Mouse (Mus musculus): ENCODE measurements at regions not wholly inside any gene's neighbourhood (a gene's known extent, or its start where the extent isn't known, plus 50 kb on each side); places are given as distances from the start of the nearest gene placed in this dataset.

- H3K4me2 ChIP-seq, result no peak overlapping the region
- H3K9me3 ChIP-seq (replicated peaks), result no peaks in the 10 kb centered on the region
- no peak overlapping the region for H3K4me3 ChIP-seq (replicated peaks)
- no peaks in the 10 kb centered on the region for H3K36me3 ChIP-seq
- H3K27ac ChIP-seq, result no peak overlapping the region
- no peak for ATAC-seq (replicated peaks; ENCODE audit: low FRiP score)
- H3K27me3 ChIP-seq, result no peaks in the 10 kb centered on the region
- H3K9ac ChIP-seq, result no peak overlapping the region
- WGBS, result 36% methylated on average over 7 of the region's 7 CpGs
- H3K4me1 ChIP-seq, result peaks cover 13% of the 10 kb centered on the region; the same call in 1 of the 2 replicates
Observed at GRCm38 (mm10) chr7:128834894-128835293, 90.2 kb downstream of the Sec23ip start.

- no peak for ATAC-seq (replicated peaks; ENCODE audit: low FRiP score)
Observed at GRCm38 (mm10) chr7:128836435-128836834, 91.7 kb downstream of the Sec23ip start.

GRCm38 (mm10) chr7:128842561-128842960 is 97.8 kb downstream of the Sec23ip start:
- no peaks in the 10 kb centered on the region for H3K27me3 ChIP-seq
- H3K36me3 ChIP-seq, result no peaks in the 10 kb centered on the region
- no peak overlapping the region for H3K27ac ChIP-seq
- WGBS, result 91% methylated on average over 10 of the region's 10 CpGs
- H3K4me3 ChIP-seq (replicated peaks), result no peak overlapping the region
- no peaks in the 10 kb centered on the region for H3K9me3 ChIP-seq (replicated peaks)
- no peaks in the 10 kb centered on the region for H3K4me1 ChIP-seq
- no peak for ATAC-seq (replicated peaks; ENCODE audit: low FRiP score)
- no peak overlapping the region for H3K9ac ChIP-seq
- H3K4me2 ChIP-seq, result no peak overlapping the region

More at GRCm38 (mm10) chr7:128836435-128836834, 91.7 kb downstream of the Sec23ip start:
- Histone ChIP-seq H3K36me3 (no peaks in the 10 kb centered on the region), H3K27me3 (no peaks in the 10 kb centered on the region), H3K27ac (no peak overlapping the region), H3K9me3 (replicated peaks) (no peaks in the 10 kb centered on the region), H3K4me2 (no peak overlapping the region), H3K9ac (no peak overlapping the region), H3K4me3 (replicated peaks) (no peak overlapping the region), H3K4me1 (peaks cover 10% of the 10 kb centered on the region; the same call in 1 of the 2 replicates)
- WGBS, result 81% methylated on average over 6 of the region's 6 CpGs

- H3K4me3 ChIP-seq (replicated peaks), result no peak overlapping the region
- no peaks in the 10 kb centered on the region for H3K9me3 ChIP-seq (replicated peaks)
- no peaks in the 10 kb centered on the region for H3K4me1 ChIP-seq
- no peaks in the 10 kb centered on the region for H3K36me3 ChIP-seq
- H3K9ac ChIP-seq, result no peak overlapping the region
- H3K27ac ChIP-seq, result no peak overlapping the region
- no peak for ATAC-seq (replicated peaks; ENCODE audit: low FRiP score)
- no peaks in the 10 kb centered on the region for H3K27me3 ChIP-seq
- H3K4me2 ChIP-seq, result no peak overlapping the region
- 66% methylated on average over 9 of the region's 9 CpGs for WGBS
Observed at GRCm38 (mm10) chr7:128843576-128843975, 98.8 kb downstream of the Sec23ip start.

- no peak for ATAC-seq (replicated peaks; ENCODE audit: low FRiP score)
- WGBS, result 41% methylated on average over 3 of the region's 3 CpGs
- Histone ChIP-seq H3K4me2 (no peak overlapping the region), H3K36me3 (no peaks in the 10 kb centered on the region), H3K27ac (no peak overlapping the region), H3K9me3 (replicated peaks) (no peaks in the 10 kb centered on the region), H3K9ac (no peak overlapping the region), H3K4me1 (no peaks in the 10 kb centered on the region), H3K27me3 (no peaks in the 10 kb centered on the region), H3K4me3 (replicated peaks) (no peak overlapping the region)
Observed at GRCm38 (mm10) chr7:128849261-128849660, 104.5 kb downstream of the Sec23ip start.

GRCm38 (mm10) chr7:128854193-128854592 is 109.5 kb downstream of the Sec23ip start:
- H3K27ac ChIP-seq, result no peak overlapping the region
- H3K4me2 ChIP-seq, result no peak overlapping the region
- 64% methylated on average over 4 of the region's 4 CpGs for WGBS
- H3K4me3 ChIP-seq (replicated peaks), result no peak overlapping the region
- H3K36me3 ChIP-seq, result no peaks in the 10 kb centered on the region
- H3K9me3 ChIP-seq (replicated peaks), result no peaks in the 10 kb centered on the region
- H3K27me3 ChIP-seq, result no peaks in the 10 kb centered on the region
- H3K4me1 ChIP-seq, result no peaks in the 10 kb centered on the region
- ATAC-seq (replicated peaks; ENCODE audit: low FRiP score), result no peak
- no peak overlapping the region for H3K9ac ChIP-seq

- Histone ChIP-seq H3K27me3 (no peaks in the 10 kb centered on the region), H3K9me3 (replicated peaks) (no peaks in the 10 kb centered on the region), H3K9ac (no peak overlapping the region), H3K4me3 (replicated peaks) (no peak overlapping the region), H3K27ac (no peak overlapping the region), H3K4me2 (no peak overlapping the region), H3K36me3 (no peaks in the 10 kb centered on the region), H3K4me1 (no peaks in the 10 kb centered on the region)
- 0 out of 2 replicates have a peak, but pooled peaks have one; percentile 46 for ATAC-seq (replicated peaks; ENCODE audit: low FRiP score)
- WGBS, result 70% methylated on average over 18 of the region's 18 CpGs
Observed at GRCm38 (mm10) chr7:128854690-128855343, 110.1 kb downstream of the Sec23ip start.

- no peak overlapping the region for H3K4me2 ChIP-seq
- H3K4me3 ChIP-seq (replicated peaks), result no peak overlapping the region
- no peak overlapping the region for H3K27ac ChIP-seq
- H3K27me3 ChIP-seq, result no peaks in the 10 kb centered on the region
- WGBS, result 3% methylated on average over 3 of the region's 3 CpGs
- H3K4me1 ChIP-seq, result no peaks in the 10 kb centered on the region
- H3K9me3 ChIP-seq (replicated peaks), result no peaks in the 10 kb centered on the region
- H3K36me3 ChIP-seq, result no peaks in the 10 kb centered on the region
- no peak for ATAC-seq (replicated peaks; ENCODE audit: low FRiP score)
- no peak overlapping the region for H3K9ac ChIP-seq
Observed at GRCm38 (mm10) chr7:128860141-128860540, 115.4 kb downstream of the Sec23ip start.

GRCm38 (mm10) chr7:128860709-128861108 is 116.0 kb downstream of the Sec23ip start:
- H3K4me3 ChIP-seq (replicated peaks), result no peak overlapping the region
- no peaks in the 10 kb centered on the region for H3K27me3 ChIP-seq
- H3K36me3 ChIP-seq, result no peaks in the 10 kb centered on the region
- H3K4me1 ChIP-seq, result no peaks in the 10 kb centered on the region
- no peak for ATAC-seq (replicated peaks; ENCODE audit: low FRiP score)
- H3K9me3 ChIP-seq (replicated peaks), result no peaks in the 10 kb centered on the region
- no peak overlapping the region for H3K27ac ChIP-seq
- H3K9ac ChIP-seq, result no peak overlapping the region
- H3K4me2 ChIP-seq, result no peak overlapping the region
- 79% methylated on average over 4 of the region's 4 CpGs for WGBS

- WGBS, result 83% methylated on average over 8 of the region's 8 CpGs
- H3K36me3 ChIP-seq, result no peaks in the 10 kb centered on the region
- H3K9ac ChIP-seq, result no peak overlapping the region
- no peaks in the 10 kb centered on the region for H3K9me3 ChIP-seq (replicated peaks)
- H3K27ac ChIP-seq, result no peak overlapping the region
- H3K4me2 ChIP-seq, result no peak overlapping the region
- H3K27me3 ChIP-seq, result no peaks in the 10 kb centered on the region
- ATAC-seq (replicated peaks; ENCODE audit: low FRiP score), result no peak
- no peak overlapping the region for H3K4me3 ChIP-seq (replicated peaks)
- H3K4me1 ChIP-seq, result no peaks in the 10 kb centered on the region
Observed at GRCm38 (mm10) chr7:128861376-128861775, 116.6 kb downstream of the Sec23ip start.

- H3K9ac ChIP-seq, result no peak overlapping the region
- H3K27me3 ChIP-seq, result no peaks in the 10 kb centered on the region
- 81% methylated on average over 2 of the region's 2 CpGs for WGBS
- no peaks in the 10 kb centered on the region for H3K9me3 ChIP-seq (replicated peaks)
- H3K36me3 ChIP-seq, result no peaks in the 10 kb centered on the region
- H3K27ac ChIP-seq, result no peak overlapping the region
- H3K4me1 ChIP-seq, result no peaks in the 10 kb centered on the region
- H3K4me3 ChIP-seq (replicated peaks), result no peak overlapping the region
- H3K4me2 ChIP-seq, result no peak overlapping the region
- ATAC-seq (replicated peaks; ENCODE audit: low FRiP score), result no peak
Observed at GRCm38 (mm10) chr7:128868799-128869198, 124.1 kb downstream of the Sec23ip start.

GRCm38 (mm10) chr7:128884015-128884414 is 139.3 kb downstream of the Sec23ip start:
- no peaks in the 10 kb centered on the region for H3K27me3 ChIP-seq

GRCm38 (mm10) chr7:128885551-128885950 is 140.8 kb downstream of the Sec23ip start:
- H3K4me3 ChIP-seq (replicated peaks), result no peak overlapping the region
- H3K9me3 ChIP-seq (replicated peaks), result no peaks in the 10 kb centered on the region
- 71% methylated on average over 4 of the region's 4 CpGs for whole genome bisulfite sequencing
- H3K4me1 ChIP-seq, result no peaks in the 10 kb centered on the region
- no peak for ATAC-seq (replicated peaks; ENCODE audit: low FRiP score)
- H3K27me3 ChIP-seq, result no peaks in the 10 kb centered on the region
- no peak overlapping the region for H3K9ac ChIP-seq
- no peak overlapping the region for H3K4me2 ChIP-seq
- H3K27ac ChIP-seq, result no peak overlapping the region
- H3K36me3 ChIP-seq, result no peaks in the 10 kb centered on the region

More at GRCm38 (mm10) chr7:128884015-128884414, 139.3 kb downstream of the Sec23ip start:
- ATAC-seq (replicated peaks; ENCODE audit: low FRiP score), result no peak
- H3K36me3 ChIP-seq, result no peaks in the 10 kb centered on the region
- H3K4me2 ChIP-seq, result no peak overlapping the region
- no peak overlapping the region for H3K27ac ChIP-seq
- 63% methylated on average over 3 of the region's 3 CpGs for WGBS
- no peak overlapping the region for H3K9ac ChIP-seq
- H3K9me3 ChIP-seq (replicated peaks), result no peaks in the 10 kb centered on the region
- no peaks in the 10 kb centered on the region for H3K4me1 ChIP-seq
- no peak overlapping the region for H3K4me3 ChIP-seq (replicated peaks)

All from kidney, embryonic 15.5 days (tissue).